Mouse (Mus musculus) myocyte (in vitro differentiated cells): Measurements from ENCODE around the gene Stk24. TPM values are rescaled to one million over a fixed set of nuclear protein-coding genes. Genes with fewer than 3 reads are reported as not detected.

Experiments used
- H3K27me3 ChIP-seq: one replicate; pipeline ENCODE4 v1.6.1; 2011; ENCODE audit not compliant: control insufficient read depth, insufficient read depth, insufficient read length
- H3K36me3 ChIP-seq: one replicate; pipeline ENCODE4 v1.6.1; 2011; ENCODE audit not compliant: control insufficient read depth, insufficient read depth
- H3K4me2 ChIP-seq: one replicate; pipeline ENCODE4 v1.6.1; 2011; ENCODE audit warnings: low read depth, control low read depth
- H3K4me3 ChIP-seq: one replicate; pipeline ENCODE4 v1.5.1; 2011; ENCODE audit warnings: mild to moderate bottlenecking, control low read depth, moderate library complexity
- H3K79me2 ChIP-seq: one replicate; pipeline ENCODE4 v1.6.1; 2011; ENCODE audit not compliant: control insufficient read depth, insufficient read depth
- H3ac ChIP-seq: one replicate; pipeline ENCODE4 v1.6.1; 2011; ENCODE audit not compliant: control insufficient read depth, insufficient read length
- CEBPB ChIP-seq: IDR thresholded peaks from 2 replicates; pipeline ENCODE4 v1.6.1; 2011; ENCODE audit warnings: mild to moderate bottlenecking, moderate library complexity; ENCODE audit not compliant: poor library complexity, insufficient read depth, severe bottlenecking
- E2F4 ChIP-seq: IDR thresholded peaks from one replicate; pipeline ENCODE4 v1.6.1; 2011; ENCODE audit warnings: mild to moderate bottlenecking, control low read depth, moderate library complexity; ENCODE audit not compliant: insufficient read depth
- MAX ChIP-seq: IDR thresholded peaks from one replicate; pipeline ENCODE4 v1.6.1; 2011; ENCODE audit warnings: low read depth, mild to moderate bottlenecking, control low read depth
- MYOD1 ChIP-seq, 3 experiments: IDR thresholded peaks; one replicate each; pipeline ENCODE4 v1.6.1; 2011; ENCODE audit warnings: control low read depth in 2 of 3, low read depth in 2 of 3, mild to moderate bottlenecking in 2 of 3, moderate library complexity in 1 of 3; ENCODE audit not compliant: insufficient read length in 2 of 3, control insufficient read depth in 1 of 3
- MYOG ChIP-seq, 3 experiments: IDR thresholded peaks; one replicate each; pipeline ENCODE4 v1.6.1; 2011; ENCODE audit warnings: control low read depth in 2 of 3, low read depth in 2 of 3, mild to moderate bottlenecking in 2 of 3; ENCODE audit not compliant: insufficient read length in 2 of 3, control insufficient read depth in 1 of 3, insufficient read depth in 1 of 3
- POLR2A ChIP-seq: IDR thresholded peaks from one replicate; pipeline ENCODE4 v1.6.1; 2011; ENCODE audit warnings: low read depth, mild to moderate bottlenecking, control low read depth, moderate library complexity; ENCODE audit not compliant: insufficient read length
- POLR2AphosphoS2 ChIP-seq: IDR thresholded peaks from one replicate; pipeline ENCODE4 v1.6.1; 2011; ENCODE audit warnings: low read depth, control low read depth; ENCODE audit not compliant: insufficient read length
- REST ChIP-seq: IDR thresholded peaks from one replicate; pipeline ENCODE4 v1.6.1; 2011; ENCODE audit warnings: mild to moderate bottlenecking, control low read depth, moderate library complexity; ENCODE audit not compliant: insufficient read depth, insufficient read length
- SRF ChIP-seq: IDR thresholded peaks from one replicate; pipeline ENCODE4 v1.6.1; 2011; ENCODE audit warnings: low read depth; ENCODE audit not compliant: control insufficient read depth, insufficient read length
- TCF12 ChIP-seq: IDR thresholded peaks from one replicate; pipeline ENCODE4 v1.6.1; 2011; ENCODE audit warnings: mild to moderate bottlenecking, control low read depth; ENCODE audit not compliant: poor library complexity, insufficient read depth, severe bottlenecking
- TCF3 ChIP-seq: IDR thresholded peaks from one replicate; pipeline ENCODE4 v1.6.1; 2011; ENCODE audit warnings: low read depth, control low read depth; ENCODE audit not compliant: insufficient read length
- USF1 ChIP-seq: IDR thresholded peaks from one replicate; pipeline ENCODE4 v1.6.1; 2011; ENCODE audit warnings: low read depth, mild to moderate bottlenecking, control low read depth, moderate library complexity
- polyA plus RNA-seq: library from polyadenylated mRNA; unstranded; fragments of >200 nt; fragmentation: generic; extraction: Trizol; gene quantifications from one replicate; pipeline ENCODE4 v1.2.1, GENCODE M21; 2012; ENCODE audit warnings: missing spikeins

Stk24 gene
- polyA plus RNA-seq, 1 experiment: 26.9 TPM

GRCm38 (mm10) chr14:121371911-121372820 lies 7.6 kb downstream of the Stk24 start:
- no peak overlapping the region for H3ac ChIP-seq
- H3K79me2 ChIP-seq: peaks cover 90% of the 10 kb centered on the region
- peak overlapping the region; percentile 61 for H3K4me2 ChIP-seq
- H3K4me3 ChIP-seq: no peak overlapping the region
- no peak for TF ChIP-seq MAX
- TF ChIP-seq SRF: no peak
- TF ChIP-seq POLR2A: no peak
- TF ChIP-seq USF1: no peak
- TF ChIP-seq CEBPB: no peak
- TF ChIP-seq E2F4: no peak
- no peak for TF ChIP-seq MYOG (IDR thresholded peaks at IDR 0.05; ENCODE audit: control insufficient read depth in 1 of 3, insufficient read depth in 1 of 3, insufficient read length in 2 of 3, low read depth in 2 of 3)
- TF ChIP-seq REST: no peak
- TF ChIP-seq TCF12: no peak
- no peak for TF ChIP-seq MYOD1 (IDR thresholded peaks at IDR 0.05; ENCODE audit: control insufficient read depth in 1 of 3, insufficient read length in 2 of 3, low read depth in 2 of 3)
- no peak for TF ChIP-seq TCF3
- no peak for TF ChIP-seq POLR2AphosphoS2
- no peaks in the 10 kb centered on the region for H3K27me3 ChIP-seq
- peaks cover 7% of the 10 kb centered on the region for H3K36me3 ChIP-seq

- H3ac ChIP-seq: no peak overlapping the region
- TF ChIP-seq REST: no peak
- no peak for TF ChIP-seq MYOD1 (IDR thresholded peaks at IDR 0.05; ENCODE audit: control insufficient read depth in 1 of 3, insufficient read length in 2 of 3, low read depth in 2 of 3)
- no peak for TF ChIP-seq TCF12
- no peak for TF ChIP-seq TCF3
- TF ChIP-seq CEBPB: no peak
- no peak for TF ChIP-seq POLR2A
- no peak for TF ChIP-seq E2F4
- no peak for TF ChIP-seq USF1
- no peak for TF ChIP-seq MAX
- no peak for TF ChIP-seq POLR2AphosphoS2
- no peak for TF ChIP-seq SRF
- no peak for TF ChIP-seq MYOG (IDR thresholded peaks at IDR 0.05; ENCODE audit: control insufficient read depth in 1 of 3, insufficient read depth in 1 of 3, insufficient read length in 2 of 3, low read depth in 2 of 3)
- H3K36me3 ChIP-seq: peaks cover 10% of the 10 kb centered on the region
- H3K27me3 ChIP-seq: no peaks in the 10 kb centered on the region
- no peak overlapping the region for H3K4me3 ChIP-seq
- no peak overlapping the region for H3K4me2 ChIP-seq
- H3K79me2 ChIP-seq: peaks cover 90% of the 10 kb centered on the region
Measured at GRCm38 (mm10) chr14:121369385-121369784, 10.4 kb downstream of the Stk24 start.

- Histone ChIP-seq H3K4me2 (no peak overlapping the region), H3K36me3 (peaks cover 5% of the 10 kb centered on the region), H3K79me2 (peaks cover 90% of the 10 kb centered on the region), H3K27me3 (no peaks in the 10 kb centered on the region), H3K4me3 (no peak overlapping the region), H3ac (no peak overlapping the region)
- TF ChIP-seq E2F4 (no peak), MAX (no peak), USF1 (no peak), TCF12 (no peak), MYOD1 (IDR thresholded peaks at IDR 0.05; ENCODE audit: control insufficient read depth in 1 of 3, insufficient read length in 2 of 3, low read depth in 2 of 3) (no peak), POLR2A (no peak), CEBPB (no peak), POLR2AphosphoS2 (no peak), REST (no peak), SRF (no peak), MYOG (IDR thresholded peaks at IDR 0.05; ENCODE audit: control insufficient read depth in 1 of 3, insufficient read depth in 1 of 3, insufficient read length in 2 of 3, low read depth in 2 of 3) (no peak), TCF3 (no peak)
Measured at GRCm38 (mm10) chr14:121368108-121368705, 11.6 kb downstream of the Stk24 start.

- Histone ChIP-seq H3K36me3 (peaks cover 5% of the 10 kb centered on the region), H3K4me3 (no peak overlapping the region), H3ac (no peak overlapping the region), H3K4me2 (no peak overlapping the region), H3K79me2 (peaks cover 92% of the 10 kb centered on the region), H3K27me3 (no peaks in the 10 kb centered on the region)
- TF ChIP-seq TCF3: no peak
- TF ChIP-seq SRF: no peak
- TF ChIP-seq POLR2AphosphoS2: no peak
- no peak for TF ChIP-seq TCF12
Measured at GRCm38 (mm10) chr14:121365991-121366728, 13.7 kb downstream of the Stk24 start.
